Mouse (Mus musculus) brain, embryonic 14.5 days (tissue): ENCODE measurements around the gene Rtp2.

Experiments used
- CTCF ChIP-seq: fragments of 200-500 bp; IDR thresholded peaks from 2 replicates; pipeline ENCODE4 v1.5.1; 2012; ENCODE audit warnings: inconsistent platforms, mild to moderate bottlenecking, moderate library complexity, borderline replicate concordance; ENCODE audit not compliant: insufficient read depth, insufficient read length; ENCODE audit errors: extremely low read depth
- POLR2A ChIP-seq: fragments of 200-500 bp; IDR thresholded peaks from 2 replicates; pipeline ENCODE4 v1.6.1; 2012; ENCODE audit warnings: mild to moderate bottlenecking, inconsistent platforms, borderline replicate concordance; ENCODE audit not compliant: poor library complexity, insufficient read depth, insufficient read length, severe bottlenecking; ENCODE audit errors: extremely low read depth

DNA sequence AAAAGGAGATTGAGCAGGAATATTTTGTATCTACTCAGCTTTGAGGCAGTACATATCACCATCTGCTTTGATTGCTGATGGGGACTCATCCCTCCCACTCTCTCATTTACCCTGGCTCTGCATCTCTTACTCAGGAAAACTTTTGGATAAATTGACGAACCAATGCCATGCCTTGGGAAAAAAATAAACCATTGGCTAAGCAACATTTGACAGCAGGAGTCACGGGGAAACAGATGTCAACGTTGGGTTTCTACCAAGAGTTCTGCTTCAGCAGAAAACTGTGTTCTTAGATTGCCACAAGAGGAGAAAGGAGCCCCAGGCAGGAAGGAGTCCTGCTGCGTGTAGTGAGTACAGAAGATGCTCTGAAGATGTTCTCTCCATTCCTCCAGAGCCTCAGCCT lies 32.1 kb downstream of the Rtp2 start:
- no peak for TF ChIP-seq CTCF
- TF ChIP-seq POLR2A, result no peak
